Mouse (Mus musculus) Muller cell, postnatal 12 days (primary cell): ENCODE results near the gene Shd.

Source experiments
- DNase-seq: peaks from one replicate; pipeline ENCODE4 v3.0.0-alpha.2; 2015; ENCODE audit errors: inconsistent ontology term

Gene Shd

DNA sequence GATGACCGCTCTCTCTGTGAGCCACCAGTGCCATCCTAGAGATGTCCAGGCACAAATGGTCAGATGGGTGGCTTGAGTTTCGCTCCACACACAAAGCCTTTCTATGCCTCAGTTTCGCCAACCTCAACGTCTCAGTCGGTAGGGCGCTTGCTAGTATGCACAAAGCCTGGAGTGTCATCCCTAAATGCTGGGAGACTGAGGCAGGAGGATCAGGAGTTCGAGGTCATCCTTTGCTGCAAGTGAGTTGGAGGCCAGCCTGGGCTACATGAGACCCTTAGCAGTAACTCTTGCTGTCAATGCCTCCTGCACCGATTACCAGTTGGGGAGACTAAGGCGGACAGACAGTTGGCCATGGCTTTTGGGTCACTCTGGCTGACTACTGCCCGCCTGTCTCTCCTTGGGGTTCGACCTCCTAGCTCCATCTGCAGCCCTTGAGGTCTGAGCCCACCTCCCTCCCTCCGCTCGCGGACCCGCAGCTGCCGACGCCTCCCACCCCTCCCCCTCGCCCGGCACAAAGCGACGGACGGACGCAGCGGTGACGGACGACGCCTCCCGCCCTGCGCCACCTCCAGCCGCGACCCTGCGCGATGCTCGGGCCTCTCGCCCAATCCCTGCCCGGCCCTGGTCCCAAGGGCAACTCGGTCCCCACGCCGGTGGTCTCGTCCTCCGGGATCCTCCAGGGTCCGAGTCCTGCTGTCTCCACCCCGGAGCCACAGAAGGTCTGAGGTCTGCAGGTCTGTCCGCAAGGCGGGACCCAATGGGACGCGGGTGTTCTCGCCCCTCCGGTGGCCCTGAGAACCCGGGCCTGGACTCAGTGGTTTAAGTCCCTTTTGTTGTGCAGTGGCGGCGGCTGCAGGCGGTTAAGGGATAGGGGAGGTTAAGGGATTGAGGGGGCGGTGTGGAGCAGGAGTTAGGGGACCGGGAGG, at the start of gene Shd:
Gene Shd (plus strand): TSS at position 502 of the 926 bp plus-strand sequence.
- peak; percentile 43 for DNase-seq

DNA sequence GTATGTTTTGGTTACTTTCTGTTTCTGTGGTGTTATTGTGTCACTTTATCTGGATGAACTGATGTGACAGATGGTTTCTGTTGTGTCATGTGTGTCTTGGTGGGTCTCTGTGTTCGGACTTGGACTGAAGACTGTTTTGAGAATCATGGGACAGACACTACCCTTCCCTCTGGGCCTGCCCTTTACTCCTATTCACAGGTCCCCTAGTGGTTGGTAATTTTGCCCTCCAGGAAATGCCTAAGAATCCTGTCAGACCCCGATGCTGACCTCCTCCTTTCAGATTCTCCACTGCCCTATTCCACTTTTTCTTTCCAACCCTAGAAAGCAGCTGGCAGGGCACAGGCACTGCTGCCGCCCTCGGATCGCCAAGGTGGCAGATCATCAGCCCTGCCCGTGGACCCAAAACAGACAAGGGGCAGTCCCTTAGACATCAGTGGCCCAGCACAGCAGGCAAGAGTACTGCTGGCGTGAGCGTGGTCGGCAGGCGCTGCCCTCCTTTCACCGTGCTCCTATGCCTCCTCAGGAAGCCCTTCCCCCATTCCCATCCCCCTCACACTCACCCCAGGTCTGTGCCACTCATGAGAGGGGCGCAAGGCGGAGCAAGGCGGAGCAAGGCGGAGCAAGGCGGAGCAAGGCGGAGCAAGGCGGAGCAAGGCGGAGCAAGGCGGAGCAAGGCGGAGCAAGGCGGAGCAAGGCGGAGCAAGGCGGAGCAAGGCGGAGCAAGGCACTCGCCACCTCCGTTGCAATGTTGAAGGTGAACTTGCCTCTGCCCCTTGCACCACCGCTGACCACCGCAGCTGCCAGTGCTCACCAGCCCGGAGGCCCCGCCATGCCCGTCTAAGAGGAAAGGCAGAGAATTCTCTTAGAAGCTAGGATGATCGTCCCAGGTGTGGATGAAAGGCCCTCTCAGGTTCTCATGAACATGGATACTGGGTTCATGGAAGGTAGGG, 38.4 kb upstream of the Shd start:
- peak; percentile 83 for DNase-seq

DNA sequence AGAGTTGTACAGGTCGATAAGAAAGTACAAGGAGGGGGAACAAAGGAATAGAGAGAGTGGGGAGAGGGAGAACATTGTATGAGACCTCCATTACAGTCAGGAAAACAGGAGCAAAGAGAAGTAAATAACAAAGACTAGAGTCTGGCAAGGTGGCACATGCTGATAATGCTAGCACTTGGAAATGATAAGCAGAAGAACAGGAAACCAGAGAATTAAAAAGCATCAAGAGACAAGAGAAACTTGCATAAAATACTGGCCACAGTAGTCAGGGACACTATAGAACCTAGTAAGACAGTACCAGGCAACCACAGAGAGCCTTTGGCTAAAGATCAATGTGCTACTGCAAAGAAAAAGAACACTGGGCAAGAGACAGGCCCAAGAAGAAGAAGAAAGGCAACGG, 37.6 kb upstream of the Shd start:
- DNase-seq = no peak

DNA sequence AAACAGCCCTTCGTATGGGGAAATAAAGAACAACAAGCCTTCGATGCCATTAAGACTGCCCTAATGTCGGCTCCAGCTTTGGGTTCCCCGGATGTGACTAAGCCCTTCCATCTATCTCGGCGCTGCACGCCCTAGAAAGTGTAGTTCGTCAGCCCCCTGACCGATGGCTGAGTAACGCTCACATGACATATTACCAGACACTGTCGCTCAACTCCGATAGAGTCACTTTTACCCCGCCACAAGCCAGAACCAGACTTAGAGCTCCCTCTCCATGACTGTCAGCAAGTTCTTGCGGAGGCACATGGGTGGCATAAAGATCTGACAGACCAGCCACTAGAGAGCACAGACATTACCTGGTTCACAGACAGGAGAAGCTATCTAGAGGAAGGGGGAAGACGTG, 37.1 kb upstream of the Shd start:
- no peak for DNase-seq

DNA sequence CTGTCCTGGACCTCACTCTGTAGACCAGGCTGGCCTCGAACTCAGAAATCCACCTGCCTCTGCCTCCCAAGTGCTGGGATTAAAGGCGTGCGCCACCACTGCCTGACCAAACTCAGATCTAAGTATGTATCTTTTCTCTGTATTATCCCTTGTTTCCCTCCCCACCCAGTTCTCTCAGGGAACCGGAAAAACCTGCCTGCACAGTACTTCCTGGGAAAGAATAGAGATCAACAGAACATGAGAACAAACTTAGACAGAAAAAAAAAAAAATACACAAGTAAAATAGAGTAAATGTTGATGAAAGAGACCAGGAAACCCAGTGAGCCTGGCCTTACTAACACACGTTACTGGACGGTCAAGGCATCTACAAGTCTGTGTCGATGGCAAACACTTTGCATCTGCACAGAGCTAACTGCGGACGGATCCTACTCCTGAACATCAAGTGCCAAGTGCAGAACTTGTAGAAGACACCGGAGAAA, 25.8 kb upstream of the Shd start:
- DNase-seq = peak; percentile 20

DNA sequence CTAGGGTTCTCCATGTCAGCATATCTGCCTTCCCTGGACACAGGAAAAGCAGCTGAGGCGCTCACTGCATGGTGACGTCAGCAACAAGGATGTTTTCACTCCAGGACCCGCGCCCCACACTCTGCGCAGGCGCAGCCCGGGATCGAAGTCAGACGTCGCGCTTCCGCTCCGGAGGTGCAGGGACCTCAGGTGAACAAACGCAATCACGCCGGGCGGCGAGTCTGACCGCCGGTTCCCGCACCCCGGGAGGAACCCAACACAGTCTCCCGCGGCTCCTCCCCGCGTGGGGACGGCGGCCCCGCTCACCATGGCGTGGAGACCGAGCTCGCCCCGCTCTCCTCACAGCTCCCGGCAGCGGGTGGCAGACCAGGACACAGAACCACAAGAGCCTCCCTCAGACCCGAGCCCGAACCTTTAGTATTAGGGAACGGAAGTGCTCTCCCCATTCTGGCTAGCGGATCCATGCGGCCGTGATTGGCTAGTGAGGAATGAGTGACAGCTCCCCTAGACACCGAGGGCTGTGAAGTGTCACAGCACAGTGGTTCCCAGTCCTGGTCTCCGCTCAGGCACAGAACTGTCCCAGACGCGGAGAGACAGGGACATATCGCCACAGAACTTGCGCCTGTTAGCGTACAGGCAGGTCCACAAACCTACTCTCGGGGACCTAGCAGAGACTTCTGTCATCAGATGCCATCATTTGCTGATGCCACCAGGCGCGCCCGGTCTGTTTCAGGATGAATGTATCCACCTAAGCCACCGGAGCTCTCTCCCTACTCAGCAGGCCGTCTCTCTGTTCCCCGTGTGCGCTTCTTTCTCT, 25.2 kb upstream of the Shd start:
- peak; percentile 84 for DNase-seq

DNA sequence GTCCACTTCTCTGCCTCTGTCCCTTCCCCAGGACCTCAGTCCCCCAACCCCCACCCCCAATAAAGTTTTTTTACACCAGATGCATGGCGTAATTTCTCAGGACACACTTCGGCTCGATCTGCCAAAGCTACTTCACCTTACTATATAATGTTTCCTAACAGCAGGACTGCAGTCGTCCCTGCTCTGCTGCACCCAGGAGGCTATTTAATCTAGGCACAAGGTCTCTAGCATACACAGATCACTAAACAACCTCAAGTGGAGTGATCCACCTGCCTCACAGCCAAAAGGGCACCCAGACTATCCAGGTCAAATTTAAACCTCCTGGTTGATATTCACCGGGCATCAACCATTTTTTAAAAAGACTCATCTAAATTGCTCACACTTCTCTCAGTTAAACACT, 24.6 kb upstream of the Shd start:
- DNase-seq = no peak

DNA sequence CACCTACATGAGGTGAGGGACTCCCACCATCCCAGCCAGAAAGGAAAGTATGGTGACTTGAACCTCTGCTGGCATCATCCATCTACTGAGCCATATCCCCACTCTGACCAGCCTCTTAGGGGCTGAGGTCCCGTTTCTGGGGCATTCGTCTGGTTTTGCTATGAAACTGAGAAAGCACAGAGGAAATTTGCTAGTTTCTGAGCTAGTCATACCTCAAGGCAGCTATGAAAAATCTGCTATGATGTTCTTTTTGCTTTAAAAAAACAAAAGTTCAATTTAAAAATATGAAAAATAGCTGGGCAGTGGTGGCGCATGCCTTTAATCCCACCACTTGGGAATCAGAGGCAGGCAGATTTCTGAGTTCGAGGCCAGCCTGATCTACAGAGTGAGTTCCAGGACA, 21.6 kb upstream of the Shd start:
- no peak for DNase-seq

DNA sequence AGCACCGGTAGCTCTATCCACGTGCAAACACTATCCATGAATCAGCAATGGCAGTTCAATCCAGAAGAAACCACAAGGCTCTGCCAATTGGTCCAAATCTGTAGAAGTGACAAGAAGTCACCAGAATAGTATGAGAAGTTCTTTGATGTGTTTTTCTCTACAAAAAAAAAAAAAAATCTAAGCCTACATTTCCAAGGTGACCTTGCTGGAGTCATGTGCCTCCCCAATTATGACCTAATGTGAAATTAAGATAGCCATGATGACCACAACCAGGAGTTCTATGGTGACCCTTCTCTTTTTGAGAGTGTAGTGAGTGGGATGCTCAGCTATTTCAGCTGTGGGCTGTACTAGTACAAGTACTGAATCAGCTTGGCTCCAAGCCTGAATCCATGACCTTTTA, 20.9 kb upstream of the Shd start, which contains the start of gene Zfp119b:
Gene Zfp119b (minus strand): TSS at position 101 of the 400 bp plus-strand sequence.
- DNase-seq = no peak

DNA sequence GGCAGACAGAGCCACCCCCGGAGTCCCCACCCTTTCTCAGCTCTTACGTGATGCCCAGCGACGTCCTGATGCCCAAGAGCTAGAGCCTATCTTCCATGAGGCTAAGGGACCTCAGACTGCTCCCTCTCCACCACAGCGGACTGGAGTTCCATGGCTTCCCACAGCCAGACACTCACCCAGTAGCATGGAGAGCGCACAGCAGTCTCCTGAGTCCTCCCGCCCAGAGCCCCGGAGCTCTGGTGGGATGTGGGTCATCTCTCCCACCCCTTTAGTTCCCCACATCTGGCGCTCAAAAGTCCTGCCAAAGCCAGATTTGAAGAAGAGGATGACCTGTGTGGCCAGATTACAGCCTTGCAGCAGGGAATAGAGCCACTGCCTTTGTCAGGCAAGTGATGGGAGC, 19.7 kb upstream of the Shd start:
- no peak for DNase-seq

DNA sequence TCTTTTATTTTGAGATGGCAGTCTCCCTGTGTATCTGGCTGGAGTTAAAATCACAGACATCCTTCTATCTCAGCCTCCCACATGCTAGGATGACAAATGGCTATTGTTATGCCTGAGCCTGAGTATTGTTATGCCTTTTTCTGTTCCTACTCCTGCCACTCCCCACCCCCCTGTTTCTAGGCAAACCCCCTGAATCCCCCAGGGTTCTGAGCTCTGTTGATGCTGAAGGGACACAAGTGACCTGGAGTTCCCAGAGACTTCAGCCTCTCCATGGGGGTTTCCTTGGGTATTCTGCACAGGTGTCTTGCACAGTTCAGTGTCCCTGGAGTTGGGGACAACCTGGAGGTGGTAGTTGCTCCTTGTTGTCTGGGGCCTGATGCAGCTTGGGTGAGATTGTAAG, 18.2 kb upstream of the Shd start:
- no peak for DNase-seq

DNA sequence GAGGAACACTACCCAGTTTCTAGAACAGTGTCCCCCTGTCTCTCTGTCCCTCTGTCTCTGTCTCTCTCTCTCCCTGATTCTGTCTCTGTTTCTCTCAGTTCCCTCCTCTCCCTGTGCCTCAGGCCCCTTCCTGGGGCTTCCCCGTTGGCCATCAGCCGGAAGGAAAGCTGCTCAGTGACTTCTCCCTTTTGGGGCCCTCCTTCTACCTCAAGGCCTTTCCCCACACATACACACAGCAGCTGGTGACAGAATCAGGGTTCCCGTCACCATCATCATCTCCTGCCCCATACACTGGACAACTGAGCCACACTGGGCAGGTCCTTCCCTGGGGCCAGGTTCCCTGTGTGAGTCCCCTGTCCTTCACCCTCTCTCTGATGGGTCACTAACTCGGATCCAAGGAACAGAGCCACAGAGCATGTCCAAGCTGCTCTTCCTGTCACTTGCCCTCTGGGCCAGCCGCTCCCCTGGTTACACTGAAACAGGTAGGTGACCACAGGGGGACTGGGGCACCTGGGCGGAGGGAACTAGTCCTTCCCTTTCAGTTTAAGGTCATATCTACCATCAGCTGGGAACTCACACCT, 17.7 kb upstream of the Shd start, which contains the start of gene Ebi3:
Gene Ebi3 (plus strand): TSS at position 194 of the 581 bp plus-strand sequence.
- no peak for DNase-seq

DNA sequence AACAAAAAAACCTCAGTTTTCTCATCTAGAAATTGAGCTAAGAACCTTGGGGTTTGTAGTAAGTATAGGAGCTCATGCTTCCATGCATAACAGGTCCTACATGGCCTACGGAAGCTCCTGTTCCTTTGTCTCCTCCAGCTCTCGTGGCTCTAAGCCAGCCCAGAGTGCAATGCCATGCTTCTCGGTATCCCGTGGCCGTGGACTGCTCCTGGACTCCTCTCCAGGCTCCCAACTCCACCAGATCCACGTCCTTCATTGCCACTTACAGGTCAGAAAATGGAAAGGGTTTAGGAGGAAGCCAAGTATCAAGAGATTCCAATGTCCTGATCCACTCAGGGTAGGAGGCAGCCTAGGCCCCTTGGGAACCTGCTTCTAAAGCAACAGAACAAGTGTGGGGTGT, 16.5 kb upstream of the Shd start:
- DNase-seq = no peak

DNA sequence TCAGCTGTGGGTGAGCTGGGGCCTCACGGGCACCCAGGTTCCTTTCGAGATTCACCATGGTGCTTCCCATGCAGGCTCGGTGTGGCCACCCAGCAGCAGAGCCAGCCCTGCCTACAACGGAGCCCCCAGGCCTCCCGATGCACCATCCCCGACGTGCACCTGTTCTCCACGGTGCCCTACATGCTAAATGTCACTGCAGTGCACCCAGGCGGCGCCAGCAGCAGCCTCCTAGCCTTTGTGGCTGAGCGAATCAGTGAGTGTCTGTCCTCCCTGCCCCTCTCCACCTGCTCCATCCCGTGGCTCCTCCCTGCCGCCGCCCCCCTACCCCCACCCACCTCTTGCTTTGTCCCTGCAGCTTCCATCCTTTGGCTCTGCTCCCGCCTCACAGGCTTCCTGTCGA, 16.0 kb upstream of the Shd start:
- DNase-seq = no peak

DNA sequence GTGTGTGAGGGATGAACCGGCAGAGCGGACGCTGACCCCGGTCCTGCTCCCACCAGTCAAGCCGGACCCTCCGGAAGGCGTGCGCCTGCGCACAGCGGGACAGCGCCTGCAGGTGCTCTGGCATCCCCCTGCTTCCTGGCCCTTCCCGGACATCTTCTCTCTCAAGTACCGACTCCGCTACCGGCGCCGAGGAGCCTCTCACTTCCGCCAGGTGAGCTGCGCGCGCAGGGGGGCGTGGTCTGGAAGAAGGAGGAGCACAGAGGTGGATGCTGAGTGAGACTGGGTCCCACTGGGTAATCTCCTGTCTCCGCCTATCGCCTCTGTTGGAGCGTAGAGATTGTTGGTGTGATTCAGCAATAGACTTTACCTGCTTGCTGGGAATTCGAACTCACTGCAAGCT, 14.1 kb upstream of the Shd start:
- peak; percentile 62 for DNase-seq

DNA sequence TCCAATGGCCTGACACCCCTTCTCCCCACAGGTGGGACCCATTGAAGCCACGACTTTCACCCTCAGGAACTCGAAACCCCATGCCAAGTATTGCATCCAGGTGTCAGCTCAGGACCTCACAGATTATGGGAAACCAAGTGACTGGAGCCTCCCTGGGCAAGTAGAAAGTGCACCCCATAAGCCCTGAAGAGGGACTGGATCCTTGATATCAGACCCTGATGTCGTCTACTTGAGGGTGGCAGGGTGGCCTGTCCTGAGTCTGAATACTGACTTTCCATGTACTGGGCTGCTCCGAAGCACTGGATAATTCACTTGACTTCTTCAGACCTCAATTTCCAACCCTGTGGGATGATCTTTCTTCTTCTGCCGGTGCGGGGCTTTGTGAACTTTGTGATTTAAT, 13.7 kb upstream of the Shd start:
- DNase-seq = no peak

DNA sequence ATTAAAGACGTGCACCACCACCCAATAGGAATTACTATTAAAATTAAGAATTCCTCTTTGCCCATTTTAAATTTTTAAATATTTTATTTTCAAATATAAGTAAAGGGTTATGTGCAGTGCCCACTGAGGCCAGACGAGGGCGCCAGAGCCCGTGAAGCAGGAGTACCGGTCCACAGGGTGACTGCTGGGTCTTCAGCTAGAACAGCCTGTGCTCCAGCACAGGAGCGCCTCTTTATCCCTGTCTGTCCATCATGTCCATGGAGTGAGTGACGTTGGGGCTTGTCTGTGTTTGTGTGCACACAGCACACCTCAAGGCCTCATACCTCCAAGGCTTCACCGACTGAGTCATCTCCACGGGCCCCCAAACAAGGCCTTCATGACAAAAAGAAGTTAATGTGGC, 13.1 kb upstream of the Shd start:
- peak; percentile 51 for DNase-seq

DNA sequence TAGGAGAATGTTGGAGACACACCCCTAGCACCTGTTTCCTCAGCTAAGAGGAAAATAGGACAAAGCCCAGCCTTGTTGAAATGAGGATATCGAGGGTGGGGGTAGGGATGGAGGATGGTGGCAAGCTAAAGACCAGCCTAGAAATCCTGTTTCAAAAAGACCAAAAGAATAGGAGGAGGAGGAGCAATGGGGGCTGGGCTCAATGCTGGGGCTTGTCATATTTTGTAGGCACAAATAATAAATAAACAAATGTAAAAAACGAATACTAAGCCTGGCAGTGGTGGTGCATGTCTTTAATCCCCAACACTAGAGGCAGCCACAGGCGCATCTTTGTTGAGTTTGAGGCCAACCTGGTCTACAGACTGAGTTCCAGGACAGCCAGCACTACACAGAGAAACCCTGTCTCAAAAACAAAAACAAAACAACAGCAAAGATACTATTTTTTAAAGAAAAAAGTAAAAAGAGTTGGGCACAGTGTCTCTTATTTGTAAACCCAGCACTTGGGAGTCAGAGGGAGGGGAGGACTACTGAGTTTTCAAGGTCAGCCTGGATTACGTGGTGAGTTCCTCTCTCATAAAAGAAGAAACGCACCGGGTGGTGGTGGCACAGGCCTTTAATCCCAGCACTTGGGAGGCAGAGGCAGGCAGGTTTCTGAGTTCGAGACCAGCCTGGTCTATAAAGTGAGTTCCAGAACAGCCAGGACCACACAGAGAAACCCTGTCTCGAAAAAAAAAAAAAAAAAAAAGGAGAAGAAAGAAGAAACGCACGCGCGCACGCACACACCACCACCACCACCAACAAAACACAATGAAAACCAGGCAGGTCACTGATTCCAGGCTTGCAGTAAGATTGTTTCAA, 12.3 kb upstream of the Shd start:
- DNase-seq = no peak

DNA sequence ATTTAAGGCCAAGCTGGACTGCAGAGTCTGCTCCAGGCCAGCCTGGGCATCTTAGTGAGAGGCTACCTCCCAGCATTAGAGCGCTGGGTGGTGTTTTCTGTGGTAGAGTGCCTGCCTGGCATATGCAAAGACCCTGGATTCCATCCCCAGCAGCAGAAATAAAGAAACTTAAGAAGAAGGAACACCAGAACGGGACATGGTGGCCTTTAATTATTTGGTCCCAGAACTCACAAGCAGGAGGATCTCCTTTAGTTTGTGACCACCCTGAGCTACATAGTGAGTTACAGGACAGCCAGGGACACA, 11.7 kb upstream of the Shd start:
- no peak for DNase-seq
